Mouse (Mus musculus): ENCODE measurements around the gene Drg2. TPM values are rescaled to one million over a fixed set of nuclear protein-coding genes. Genes with fewer than 3 reads are reported as not detected.
A peak's percentile ranks its signal among the peaks of the same experiment; 100 is the strongest.
"Not testable (repeated sequence)": the region's sequence is repeated elsewhere in the genome, so short reads cannot be mapped to it uniquely, and the experiment has no call there.

Drg2 gene
- total RNA-seq, 2 experiments from 2014 or later: 77.1 to 79.4 TPM

DNA sequence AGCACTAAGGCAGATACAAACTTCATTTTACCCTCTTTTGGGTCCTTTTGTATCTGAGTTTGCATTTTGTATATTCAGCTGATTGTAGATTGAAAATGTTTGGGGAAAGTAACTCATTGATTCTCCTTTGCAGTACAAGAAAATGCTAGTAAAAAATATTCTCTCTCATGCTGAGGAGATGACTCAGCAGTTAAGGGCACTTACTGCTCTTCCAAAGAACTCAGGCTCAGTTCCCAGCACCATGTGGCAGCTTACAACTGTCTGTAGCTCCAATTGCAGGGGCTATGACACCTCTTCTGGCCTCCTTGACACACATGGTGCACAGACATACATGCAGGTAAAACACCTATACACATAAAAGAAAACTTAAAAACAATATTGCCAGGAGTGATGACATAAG is 20.9 kb upstream of the Drg2 start:
- no peak for DNase-seq (ENCODE audit: low spot score in 2 of 2)
- Histone ChIP-seq H3K27ac (no peak overlapping the region), H3K4me3 (no peak overlapping the region)
- no peak for TF ChIP-seq CTCF (conservative IDR thresholded peaks at IDR 0.05)

DNA sequence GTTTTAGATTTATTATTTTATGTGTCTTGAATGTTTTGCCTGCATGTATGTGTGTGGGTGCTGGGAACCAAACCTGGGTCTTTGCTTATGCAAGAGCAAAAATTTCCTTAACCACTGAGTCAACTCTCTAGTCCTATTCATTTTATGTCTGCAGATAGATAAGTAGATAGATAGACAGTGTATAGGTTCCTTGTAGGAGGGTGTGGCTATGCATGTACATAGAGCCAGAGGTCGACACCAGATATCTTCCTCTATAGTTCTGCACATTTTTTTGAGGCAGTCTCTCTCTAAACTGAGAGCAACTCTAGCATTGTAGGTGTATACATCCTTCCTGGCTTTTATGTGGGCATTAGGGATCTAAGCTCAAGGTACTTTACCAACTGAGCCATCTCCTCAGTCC is 19.3 kb upstream of the Drg2 start:
- DNase-seq (ENCODE audit: low spot score in 2 of 2): no peak
- H3K27ac ChIP-seq: no peak overlapping the region
- TF ChIP-seq CTCF (conservative IDR thresholded peaks at IDR 0.05): no peak
- no peak overlapping the region for H3K4me3 ChIP-seq

DNA sequence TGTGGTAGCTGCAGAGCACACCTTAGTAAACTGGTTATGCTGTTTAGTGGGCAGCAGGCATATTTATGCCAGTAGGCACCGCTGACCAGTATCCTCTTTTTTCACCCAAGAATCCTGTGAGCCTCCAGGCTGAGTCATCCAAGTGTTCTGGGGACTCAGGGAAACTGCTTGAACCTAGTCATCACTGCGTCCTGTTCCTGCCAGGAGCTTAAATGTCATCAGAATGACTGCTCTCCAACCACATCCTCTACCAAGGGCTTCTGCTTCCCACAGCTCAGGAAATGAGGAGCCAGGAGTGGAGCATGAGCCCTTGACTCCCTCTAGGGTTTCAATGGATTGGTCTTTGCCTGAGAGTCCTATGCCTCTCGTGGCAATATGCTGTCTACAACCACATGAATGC is 17.8 kb upstream of the Drg2 start:
- Histone ChIP-seq H3K4me3 (no peak overlapping the region), H3K27ac (no peak overlapping the region)
- TF ChIP-seq CTCF (conservative IDR thresholded peaks at IDR 0.05): no peak
- no peak for DNase-seq (ENCODE audit: low spot score in 2 of 2)

DNA sequence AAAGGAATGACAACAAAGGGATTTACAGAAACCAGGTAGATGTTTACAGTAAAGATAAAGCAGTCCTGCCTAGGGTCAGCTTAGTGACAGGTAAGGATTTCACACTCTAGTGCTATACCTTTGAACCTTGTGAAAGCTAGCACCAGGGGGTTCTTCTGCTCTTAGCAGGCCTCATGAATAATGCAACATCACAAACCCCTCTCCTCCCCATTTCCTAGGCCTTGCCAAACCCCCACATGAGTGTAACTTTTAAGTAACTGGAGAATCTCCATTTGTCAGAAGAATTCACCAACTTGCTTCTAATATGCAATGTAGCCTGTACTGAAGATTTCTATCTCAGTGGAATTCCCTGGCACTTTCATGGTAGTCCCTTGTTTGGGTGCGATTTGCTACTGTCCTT is 14.8 kb upstream of the Drg2 start:
- not testable (repeated sequence) for H3K4me3 ChIP-seq; H3K27ac ChIP-seq; DNase-seq (ENCODE audit: low spot score in 2 of 2)

DNA sequence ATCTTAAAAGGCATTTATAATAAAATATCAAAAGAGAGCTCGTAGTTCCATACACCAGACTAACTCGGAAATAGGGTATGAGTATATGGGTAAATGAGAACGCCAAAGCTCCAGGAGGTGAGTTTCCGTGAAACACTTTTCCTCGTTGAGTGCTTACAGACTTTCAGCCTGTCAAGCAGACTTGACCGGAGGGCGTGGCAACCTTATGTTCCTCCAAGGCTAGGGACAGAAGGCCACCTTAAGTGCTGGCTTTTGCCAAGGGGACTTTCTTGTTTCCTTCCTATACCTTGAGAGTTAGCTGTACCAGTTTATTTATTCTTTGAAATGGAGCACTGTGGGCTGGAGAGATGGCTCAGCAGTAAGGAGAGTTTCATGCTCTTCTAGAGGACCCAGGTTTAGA is 14.2 kb upstream of the Drg2 start:
- Histone ChIP-seq H3K27ac (no peak overlapping the region), H3K4me3 (no peak overlapping the region)
- TF ChIP-seq CTCF (conservative IDR thresholded peaks at IDR 0.05): no peak
- no peak for DNase-seq (ENCODE audit: low spot score in 2 of 2)

DNA sequence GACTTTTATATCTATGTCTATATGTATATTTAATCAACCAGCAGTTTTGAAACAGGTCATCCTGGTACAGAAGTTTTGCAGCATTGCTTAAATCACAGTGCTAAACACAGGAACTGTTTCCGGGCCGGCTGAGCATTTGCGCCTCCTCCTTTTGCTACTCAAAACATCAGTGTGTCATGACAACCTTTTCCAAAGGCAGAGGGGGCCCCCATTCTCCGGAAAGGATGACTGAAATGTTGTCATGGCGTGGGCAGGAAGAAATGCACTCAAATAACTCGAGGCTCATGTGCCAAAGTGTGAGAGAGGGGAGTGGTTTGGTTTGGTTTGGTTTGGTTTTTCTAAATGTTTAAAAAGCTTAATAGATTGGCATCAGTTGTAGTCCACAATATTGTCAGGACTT is 11.5 kb upstream of the Drg2 start:
- 0 out of 2 replicates have a peak overlapping the region, but pooled peaks have one; percentile 14 for H3K27ac ChIP-seq
- no peak for TF ChIP-seq CTCF (conservative IDR thresholded peaks at IDR 0.05)
- H3K4me3 ChIP-seq: no peak overlapping the region
- no peak for DNase-seq (ENCODE audit: low spot score in 2 of 2)

DNA sequence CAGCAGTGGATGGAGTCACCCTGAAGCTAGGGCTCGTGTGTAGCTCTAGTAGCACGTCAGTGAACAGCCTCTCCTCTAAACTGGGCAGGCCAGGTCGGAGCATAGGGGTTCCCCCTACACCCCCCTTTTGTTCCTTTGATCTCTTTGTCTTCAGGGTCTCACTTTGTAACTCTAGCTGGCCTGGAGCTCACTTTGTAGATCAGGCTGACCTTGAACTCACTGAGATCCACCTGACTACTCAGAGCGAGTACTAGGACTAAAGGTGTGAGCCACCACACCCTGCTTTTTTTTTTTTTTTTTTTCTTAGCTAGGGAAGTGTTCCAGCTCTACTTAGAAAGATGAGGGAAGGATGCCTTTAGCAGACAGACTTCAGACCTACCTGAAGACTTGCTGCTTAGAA is 10.4 kb upstream of the Drg2 start:
- DNase-seq (ENCODE audit: low spot score in 2 of 2): no peak
- Histone ChIP-seq H3K27ac (no peak overlapping the region), H3K4me3 (no peak overlapping the region)
- no peak for TF ChIP-seq CTCF (conservative IDR thresholded peaks at IDR 0.05)

DNA sequence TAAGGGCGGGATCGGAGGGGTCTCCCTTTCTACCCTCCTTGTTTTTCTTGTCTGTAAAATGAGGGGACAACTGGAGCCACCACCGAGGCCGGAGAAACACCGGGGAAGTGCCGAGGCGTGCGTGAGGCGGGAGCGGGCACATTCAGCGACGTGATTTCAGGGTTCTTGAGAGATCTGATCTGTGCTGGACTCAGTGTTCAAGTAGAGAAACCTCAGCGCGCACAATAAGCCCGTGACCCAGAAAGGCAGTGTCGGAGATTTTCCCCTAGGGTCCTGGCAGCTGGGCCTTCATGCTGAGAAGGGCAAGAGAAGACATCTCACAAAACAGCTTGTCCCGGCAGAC is 325 bp downstream of the Drg2 start:
- no peak for DNase-seq (ENCODE audit: low spot score in 2 of 2)
- Histone ChIP-seq H3K4me3 (peak overlapping the region; percentile 83), H3K27ac (peak overlapping the region; percentile 82)
- TF ChIP-seq CTCF (conservative IDR thresholded peaks at IDR 0.05): no peak

DNA sequence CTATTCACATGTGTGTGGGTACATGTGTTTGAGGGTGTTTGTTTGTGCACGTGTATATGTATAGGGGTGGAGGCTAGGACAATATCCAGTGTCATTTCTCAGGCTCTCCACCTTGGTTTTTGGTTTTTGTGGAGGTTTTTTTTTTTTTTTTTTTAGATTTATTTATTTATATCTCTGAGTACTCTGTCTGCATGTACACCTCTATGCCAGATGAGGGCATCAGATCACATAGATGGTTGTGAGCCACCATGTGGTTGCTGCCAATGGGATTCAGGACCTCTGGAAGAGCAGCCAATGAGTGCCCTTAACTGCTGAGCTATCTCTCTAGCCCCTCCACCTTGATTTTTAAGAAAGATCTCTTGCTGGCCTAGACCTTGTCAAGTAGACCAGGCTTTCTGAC is 3.6 kb downstream of the Drg2 start:
- Histone ChIP-seq H3K4me3 (no peak overlapping the region), H3K27ac (no peak overlapping the region)
- TF ChIP-seq CTCF (conservative IDR thresholded peaks at IDR 0.05): peak; percentile 55
- DNase-seq (ENCODE audit: low spot score in 2 of 2): no peak

DNA sequence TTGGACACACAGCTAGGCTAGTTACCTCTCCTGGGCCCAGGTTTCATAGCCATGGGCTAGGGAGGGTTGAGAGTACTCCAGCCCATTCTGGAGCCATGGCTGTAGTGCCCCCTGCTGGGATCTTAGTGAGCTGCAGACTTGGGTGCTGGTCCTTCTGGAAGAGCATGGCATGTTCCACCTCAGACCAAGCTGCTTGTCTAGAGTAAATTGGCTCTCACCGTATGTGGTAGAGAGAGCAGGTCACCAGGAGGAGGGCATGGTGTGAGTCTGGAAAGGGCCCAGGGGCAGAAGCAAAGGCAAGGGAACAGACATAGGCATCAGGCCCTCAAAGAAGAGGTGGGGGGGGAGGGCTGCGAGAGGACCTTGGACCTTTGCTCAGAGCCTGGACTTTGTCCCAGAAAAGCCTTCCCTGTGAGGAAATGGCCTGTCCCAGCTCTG is 11.6 kb downstream of the Drg2 start:
- peak; percentile 78 for TF ChIP-seq CTCF (conservative IDR thresholded peaks at IDR 0.05)
- Histone ChIP-seq H3K27ac (no peak overlapping the region), H3K4me3 (no peak overlapping the region)
- DNase-seq (ENCODE audit: low spot score in 2 of 2): peak in 1 of 2 experiments; percentile 58

DNA sequence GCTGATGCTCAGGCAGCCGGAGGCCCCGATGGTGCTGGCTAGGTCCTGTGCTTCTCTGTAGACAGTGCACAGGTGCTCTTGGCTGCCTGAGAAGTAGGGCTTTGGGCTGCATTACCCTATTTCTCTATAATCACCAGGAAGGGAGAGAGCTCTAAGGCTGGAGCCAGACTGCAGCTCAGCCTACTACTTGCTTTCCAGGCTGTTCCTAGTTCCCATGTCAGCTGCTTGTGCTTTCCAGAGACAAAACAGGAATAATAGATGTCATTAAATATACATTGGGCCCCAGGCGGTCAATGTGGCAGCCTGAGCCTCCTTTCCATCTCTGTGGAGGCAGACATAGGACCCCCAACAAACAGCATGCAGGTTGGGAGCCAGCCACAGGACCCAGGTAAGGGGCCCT is 14.6 kb downstream of the Drg2 start, which contains the start of gene Myo15:
TSS of gene Myo15 (plus strand) at position 301 of the 400 bp plus-strand sequence.
- Histone ChIP-seq H3K27ac (no peak within 1 kb of the TSS), H3K4me3 (no peak within 1 kb of the TSS)
- DNase-seq (ENCODE audit: low spot score in 2 of 2): no peak
- no peak for TF ChIP-seq CTCF (conservative IDR thresholded peaks at IDR 0.05)

DNA sequence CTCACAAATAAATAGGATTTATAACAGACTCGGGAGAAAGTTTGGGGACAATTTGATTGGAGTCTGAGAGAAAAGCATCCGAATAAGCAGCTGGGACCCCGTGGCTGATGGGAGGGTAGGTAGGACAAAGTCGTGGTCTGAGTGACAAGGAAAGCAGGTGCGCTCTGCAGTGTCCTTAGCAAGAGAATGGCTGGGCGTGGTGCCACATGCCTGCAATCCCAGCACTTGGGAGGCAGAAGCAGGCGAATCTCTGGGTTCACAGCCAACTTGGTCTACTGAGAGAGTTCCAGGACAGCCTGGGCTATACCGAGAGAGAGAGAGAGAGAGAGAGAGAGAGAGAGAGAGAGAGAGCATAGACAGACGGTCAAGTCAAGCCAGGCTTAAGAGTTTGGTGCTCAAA is 16.4 kb downstream of the Drg2 start:
- no peak for TF ChIP-seq CTCF (conservative IDR thresholded peaks at IDR 0.05)
- no peak for DNase-seq (ENCODE audit: low spot score in 2 of 2)
- H3K27ac ChIP-seq: no peak overlapping the region
- H3K4me3 ChIP-seq: no peak overlapping the region

DNA sequence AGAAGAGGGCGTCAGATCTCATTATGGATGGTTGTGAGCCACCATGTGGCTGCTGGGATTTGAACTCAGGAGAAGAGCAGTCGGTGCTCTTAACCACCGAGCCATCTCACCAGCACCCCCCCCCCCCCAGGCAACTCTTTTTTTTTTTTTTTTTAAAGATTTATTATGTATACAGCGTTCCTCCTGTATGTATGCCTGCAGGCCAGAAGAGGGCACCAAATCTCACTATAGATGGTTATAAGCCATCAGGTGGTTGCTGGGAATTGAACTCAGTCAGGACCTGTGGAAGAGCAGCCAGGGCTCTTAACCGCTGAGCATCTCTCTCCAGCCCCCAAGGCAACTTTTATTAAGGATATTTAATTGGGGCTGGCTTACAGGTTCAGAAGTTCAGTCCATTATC is 20.1 kb downstream of the Drg2 start:
- no peak overlapping the region for H3K4me3 ChIP-seq
- no peak overlapping the region for H3K27ac ChIP-seq
- DNase-seq (ENCODE audit: low spot score in 2 of 2): no peak
- peak; percentile 20; the same call in 1 of the 2 replicates for TF ChIP-seq CTCF (conservative IDR thresholded peaks at IDR 0.05)

DNA sequence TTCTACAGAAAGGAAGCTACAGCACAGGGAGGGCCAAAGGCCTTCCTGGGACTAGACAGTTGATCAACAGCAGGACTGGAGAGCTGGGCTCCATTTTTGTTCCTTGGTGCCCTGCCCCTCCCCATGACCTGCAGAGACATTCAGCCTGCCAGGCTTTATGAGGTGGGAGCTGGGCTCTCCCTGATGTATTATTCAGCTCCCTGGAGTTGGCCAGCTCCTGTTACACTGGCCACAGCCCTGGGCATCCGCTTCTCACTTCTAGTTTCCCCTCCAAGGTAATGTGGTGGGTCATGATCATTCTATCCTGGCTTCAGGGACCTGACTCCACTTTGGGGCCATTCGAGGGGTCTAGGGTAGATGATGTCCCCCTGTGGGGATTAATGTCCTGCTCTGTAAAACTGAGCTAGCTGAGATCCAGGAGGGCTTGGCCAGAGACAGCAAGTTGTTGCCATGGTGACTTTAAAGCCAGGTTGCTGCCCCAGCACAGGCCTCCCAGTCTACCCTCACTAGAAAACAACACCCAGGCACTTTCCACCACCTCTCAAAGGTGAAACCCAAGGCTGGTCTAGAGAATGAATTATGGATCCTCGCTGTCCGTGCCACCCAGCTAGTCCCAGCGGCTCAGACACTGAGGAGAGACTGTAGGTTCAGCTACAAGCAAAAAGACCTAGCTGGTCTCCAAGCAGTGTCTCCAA is 21.4 kb downstream of the Drg2 start:
- DNase-seq (ENCODE audit: low spot score in 2 of 2): no peak
- no peak overlapping the region for H3K27ac ChIP-seq
- TF ChIP-seq CTCF (conservative IDR thresholded peaks at IDR 0.05): no peak
- no peak overlapping the region for H3K4me3 ChIP-seq
